Mouse (Mus musculus): Measurements from ENCODE around the gene Dnaaf2. TPM values are rescaled to one million over a fixed set of nuclear protein-coding genes. Genes with fewer than 3 reads are reported as not detected.

The Dnaaf2 gene
- total RNA-seq (2014; rRNA removed) (5.0 and 6.1 TPM in 2 replicates), polyA plus RNA-seq (2015; fragmentation: Nextera tagmentation; extraction: Ambion mirVana) (8.0 and 9.4 TPM in 2 replicates)

DNA sequence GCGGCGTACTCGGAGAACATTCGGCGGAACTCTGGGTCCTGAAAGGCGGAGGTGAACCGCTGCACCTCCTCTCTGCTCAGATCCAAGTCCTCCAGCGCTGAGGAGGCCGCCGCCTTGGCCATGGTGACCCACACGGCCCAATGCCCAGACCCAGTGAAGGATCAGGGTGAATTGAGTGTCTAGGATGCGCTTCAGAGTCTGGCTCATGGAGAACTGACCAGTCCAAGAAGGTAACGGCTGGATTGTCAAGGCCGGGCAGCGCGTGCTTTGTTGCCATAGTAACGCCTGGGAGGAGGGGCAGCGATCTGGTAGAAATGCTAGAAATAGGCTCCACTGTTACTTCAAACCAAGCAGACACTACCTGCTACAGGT is at the start of gene Dnaaf2:
Dnaaf2 (minus strand) TSS at position 266 of the 372 bp plus-strand sequence.
- peak; percentile 41; the same call in 1 of the 2 replicates for ATAC-seq (ENCODE audit: low FRiP score)
- peak; percentile 79 for DNase-seq (ENCODE audit: low spot score)
- no peaks in the 10 kb centered on the region for H3K9me3 ChIP-seq (ENCODE audit: low read length)
- WGBS = under 1% methylated on average over 18 of the region's 18 CpGs
- no peaks in the 10 kb centered on the region for H3K27me3 ChIP-seq (ENCODE audit: insufficient read depth, low read length)
- peak within 1 kb of the TSS; percentile 91 for H3K4me2 ChIP-seq (ENCODE audit: low read depth, low read length, poor library complexity, severe bottlenecking)
- peaks cover 3% of the 10 kb centered on the region; the same call in 1 of the 2 replicates for H3K4me1 ChIP-seq (ENCODE audit: insufficient read depth, low read length)
- H3K36me3 ChIP-seq (ENCODE audit: insufficient read depth, low read length) = no peaks in the 10 kb centered on the region; the same call in 1 of the 2 replicates
- H3K4me3 ChIP-seq (ENCODE audit: low read depth, low read length) = peak within 1 kb of the TSS; percentile 94
- peak within 1 kb of the TSS; percentile 86 for H3K9ac ChIP-seq (replicated peaks; ENCODE audit: low read length, poor library complexity, severe bottlenecking)
- peak within 1 kb of the TSS; percentile 94 for H3K27ac ChIP-seq (ENCODE audit: low read depth, low read length)
- TF ChIP-seq CTCF (IDR thresholded peaks at IDR 0.05) = no peak

DNA sequence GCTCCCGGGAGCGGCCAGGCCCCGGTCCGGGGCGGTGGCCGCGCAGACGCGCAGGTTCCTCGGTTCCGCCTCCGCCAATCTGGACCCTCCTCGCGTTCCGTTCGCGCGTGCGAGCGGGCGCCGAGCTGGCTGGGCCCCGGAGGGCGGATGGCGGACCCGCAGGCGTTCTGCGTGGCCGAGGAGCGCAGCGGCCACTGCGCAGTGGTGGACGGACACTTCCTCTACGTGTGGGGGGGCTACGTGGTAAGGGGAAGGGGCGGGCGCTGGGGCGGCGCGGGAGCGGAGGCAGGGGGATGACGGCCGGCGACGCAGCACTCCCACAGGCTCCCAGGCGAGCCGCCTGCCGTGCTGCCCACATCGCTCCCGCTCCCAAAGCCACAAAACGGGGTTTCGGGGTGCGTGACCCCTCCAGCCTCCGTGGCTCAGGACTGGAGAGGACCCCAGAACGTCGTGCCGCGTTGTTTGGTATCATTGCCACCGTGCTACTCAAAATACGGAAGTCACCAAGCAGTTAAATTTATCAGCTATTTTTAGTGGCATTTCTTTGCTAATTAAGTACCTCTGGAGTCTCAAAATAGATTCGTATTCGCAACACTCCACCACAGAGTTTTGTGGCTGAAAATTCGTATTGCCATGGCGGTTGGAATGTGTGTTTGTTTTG is 43.7 kb upstream of the Dnaaf2 start:
- peak; percentile 93 for ATAC-seq (ENCODE audit: low FRiP score)
- WGBS = under 1% methylated on average over 46 of the region's 64 CpGs
- peak overlapping the region; percentile 80 for H3K9ac ChIP-seq (replicated peaks; ENCODE audit: low read length, poor library complexity, severe bottlenecking)

DNA sequence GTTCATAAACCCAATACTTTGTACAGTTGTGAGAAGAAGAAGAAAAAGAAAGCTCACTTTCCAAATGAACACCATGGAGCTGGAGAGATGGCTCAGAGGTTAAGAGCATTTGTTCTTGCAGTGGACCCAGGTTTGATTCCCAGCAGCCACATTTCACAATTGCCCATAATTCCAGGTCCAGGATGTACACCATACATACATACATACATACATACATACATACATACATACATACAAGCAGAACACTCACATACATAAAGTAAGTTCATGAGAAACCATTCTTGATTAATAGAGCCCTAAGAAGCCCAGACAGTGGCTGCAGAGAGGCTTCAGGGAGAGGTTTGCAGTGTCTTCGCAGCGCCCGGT is 43.2 kb upstream of the Dnaaf2 start:
- DNase-seq (ENCODE audit: low spot score) (no peak), ATAC-seq (ENCODE audit: low FRiP score) (peak; percentile 42; the same call in 1 of the 2 replicates)

More for the DNA sequence above, 43.7 kb upstream of the Dnaaf2 start:
- H3K27ac ChIP-seq (ENCODE audit: low read depth, low read length) = peak overlapping the region; percentile 85
- H3K4me1 ChIP-seq (ENCODE audit: insufficient read depth, low read length) = no peaks in the 10 kb centered on the region
- H3K4me2 ChIP-seq (ENCODE audit: low read depth, low read length, poor library complexity, severe bottlenecking) = peak overlapping the region; percentile 66
- peak; percentile 81 for DNase-seq (ENCODE audit: low spot score)
- H3K4me3 ChIP-seq (ENCODE audit: low read depth, low read length) = peak overlapping the region; percentile 68
- H3K36me3 ChIP-seq (ENCODE audit: insufficient read depth, low read length) = no peaks in the 10 kb centered on the region
- TF ChIP-seq CTCF (IDR thresholded peaks at IDR 0.05) = no peak
- H3K9me3 ChIP-seq (ENCODE audit: low read length) = no peaks in the 10 kb centered on the region
- no peaks in the 10 kb centered on the region for H3K27me3 ChIP-seq (ENCODE audit: insufficient read depth, low read length)

DNA sequence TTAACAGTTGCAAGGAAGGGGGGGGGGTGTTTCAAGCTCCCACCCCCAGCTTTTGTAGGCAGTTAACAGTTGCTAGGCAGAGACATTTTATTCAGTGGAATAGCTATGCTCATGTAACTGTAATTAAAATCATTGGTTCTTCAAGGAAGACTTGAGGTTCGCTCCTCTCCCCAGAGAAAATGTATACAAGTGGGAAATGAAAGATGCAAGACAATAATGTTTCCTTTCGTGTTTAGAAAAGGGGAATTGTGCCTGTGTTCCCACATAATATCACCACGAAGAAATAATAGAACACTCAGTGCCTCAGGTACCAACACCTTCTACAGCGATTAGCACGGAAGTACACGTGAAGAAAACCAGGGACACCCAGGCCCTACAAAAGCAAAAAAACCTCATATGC is 42.6 kb upstream of the Dnaaf2 start, which contains the start of gene Klhdc1:
Klhdc1 (plus strand) TSS at position 301 of the 400 bp plus-strand sequence.
- ATAC-seq (ENCODE audit: low FRiP score) (no peak), DNase-seq (ENCODE audit: low spot score) (no peak)
- TF ChIP-seq CTCF (IDR thresholded peaks at IDR 0.05) = no peak
- H3K4me1 ChIP-seq (ENCODE audit: insufficient read depth, low read length) = no peaks in the 10 kb centered on the region
- no peaks in the 10 kb centered on the region for H3K36me3 ChIP-seq (ENCODE audit: insufficient read depth, low read length)
- WGBS = 62% methylated on average over 6 of the region's 6 CpGs
- H3K9me3 ChIP-seq (ENCODE audit: low read length) = no peaks in the 10 kb centered on the region
- H3K4me2 ChIP-seq (ENCODE audit: low read depth, low read length, poor library complexity, severe bottlenecking) = peak within 1 kb of the TSS; percentile 66
- no peaks in the 10 kb centered on the region for H3K27me3 ChIP-seq (ENCODE audit: insufficient read depth, low read length)
- H3K27ac ChIP-seq (ENCODE audit: low read depth, low read length) = peak within 1 kb of the TSS; percentile 85
- H3K9ac ChIP-seq (replicated peaks; ENCODE audit: low read length, poor library complexity, severe bottlenecking) = peak within 1 kb of the TSS; percentile 80
- peak within 1 kb of the TSS; percentile 68 for H3K4me3 ChIP-seq (ENCODE audit: low read depth, low read length)

More for the DNA sequence above, 43.2 kb upstream of the Dnaaf2 start:
- Histone ChIP-seq H3K4me3 (ENCODE audit: low read depth, low read length) (peak overlapping the region; percentile 68), H3K27ac (ENCODE audit: low read depth, low read length) (peak overlapping the region; percentile 85), H3K9ac (replicated peaks; ENCODE audit: low read length, poor library complexity, severe bottlenecking) (peak overlapping the region; percentile 80), H3K4me2 (ENCODE audit: low read depth, low read length, poor library complexity, severe bottlenecking) (peak overlapping the region; percentile 66), H3K4me1 (ENCODE audit: insufficient read depth, low read length) (no peaks in the 10 kb centered on the region), H3K9me3 (ENCODE audit: low read length) (no peaks in the 10 kb centered on the region), H3K36me3 (ENCODE audit: insufficient read depth, low read length) (no peaks in the 10 kb centered on the region), H3K27me3 (ENCODE audit: insufficient read depth, low read length) (no peaks in the 10 kb centered on the region)
- no peak for TF ChIP-seq CTCF (IDR thresholded peaks at IDR 0.05)
- 0% methylated on average over 3 of the region's 3 CpGs for WGBS

DNA sequence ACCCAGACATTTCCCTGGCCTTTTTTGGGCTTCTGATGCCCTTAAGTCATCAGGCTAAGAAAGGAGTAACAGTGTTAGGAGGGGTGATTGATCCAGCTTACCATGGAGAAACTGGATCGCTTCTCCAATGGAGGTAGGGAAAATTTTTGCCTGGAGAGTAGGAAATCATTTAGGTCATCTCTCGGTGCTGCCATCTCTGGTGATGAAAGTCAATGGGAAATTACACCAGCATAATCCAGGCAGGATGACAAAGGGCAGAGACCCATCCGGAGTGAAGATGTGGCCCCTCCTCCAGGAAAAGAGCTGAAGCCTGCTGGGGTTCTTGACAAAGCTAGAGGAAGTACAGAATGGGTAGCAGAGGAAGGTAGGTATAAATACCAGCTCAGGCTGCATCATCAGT is 40.1 kb upstream of the Dnaaf2 start:
- ATAC-seq (ENCODE audit: low FRiP score) = no peak
- no peaks in the 10 kb centered on the region for H3K36me3 ChIP-seq (ENCODE audit: insufficient read depth, low read length)

DNA sequence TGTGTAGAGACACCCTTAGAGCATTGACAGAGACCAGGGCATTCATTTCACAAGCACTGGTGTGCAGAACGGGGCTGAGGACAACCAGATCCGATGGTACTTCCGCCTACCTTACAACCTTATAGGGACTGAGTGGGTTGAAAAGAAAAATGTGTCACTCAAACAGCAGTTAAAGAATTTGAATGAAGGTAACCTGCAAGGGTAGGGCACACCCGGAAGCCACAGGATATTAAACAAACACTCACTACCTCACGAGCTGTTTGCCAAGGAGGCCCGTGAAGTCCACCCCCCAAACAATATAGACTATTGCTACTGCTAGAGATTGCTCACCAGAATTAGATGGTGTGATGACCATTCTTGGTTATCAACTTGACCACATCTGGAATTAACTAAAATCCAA is 37.6 kb upstream of the Dnaaf2 start:
- no peaks in the 10 kb centered on the region for H3K4me1 ChIP-seq (ENCODE audit: insufficient read depth, low read length)
- ATAC-seq (ENCODE audit: low FRiP score) = no peak
- WGBS = 94% methylated on average over 6 of the region's 6 CpGs

More for the DNA sequence above, 40.1 kb upstream of the Dnaaf2 start:
- peak; percentile 34 for TF ChIP-seq CTCF (IDR thresholded peaks at IDR 0.05)
- Histone ChIP-seq H3K9ac (replicated peaks; ENCODE audit: low read length, poor library complexity, severe bottlenecking) (no peak overlapping the region), H3K4me3 (ENCODE audit: low read depth, low read length) (no peak overlapping the region), H3K9me3 (ENCODE audit: low read length) (no peaks in the 10 kb centered on the region), H3K4me2 (ENCODE audit: low read depth, low read length, poor library complexity, severe bottlenecking) (no peak overlapping the region), H3K27ac (ENCODE audit: low read depth, low read length) (no peak overlapping the region), H3K27me3 (ENCODE audit: insufficient read depth, low read length) (no peaks in the 10 kb centered on the region), H3K4me1 (ENCODE audit: insufficient read depth, low read length) (no peaks in the 10 kb centered on the region)
- 35% methylated on average over 3 of the region's 3 CpGs for WGBS
- DNase-seq (ENCODE audit: low spot score) = no peak

More for the DNA sequence above, 37.6 kb upstream of the Dnaaf2 start:
- no peak overlapping the region for H3K9ac ChIP-seq (replicated peaks; ENCODE audit: low read length, poor library complexity, severe bottlenecking)
- no peaks in the 10 kb centered on the region for H3K9me3 ChIP-seq (ENCODE audit: low read length)
- DNase-seq (ENCODE audit: low spot score) = no peak
- H3K27me3 ChIP-seq (ENCODE audit: insufficient read depth, low read length) = no peaks in the 10 kb centered on the region
- H3K27ac ChIP-seq (ENCODE audit: low read depth, low read length) = no peak overlapping the region
- H3K4me2 ChIP-seq (ENCODE audit: low read depth, low read length, poor library complexity, severe bottlenecking) = no peak overlapping the region
- H3K36me3 ChIP-seq (ENCODE audit: insufficient read depth, low read length) = no peaks in the 10 kb centered on the region
- no peak for TF ChIP-seq CTCF (IDR thresholded peaks at IDR 0.05)
- no peak overlapping the region for H3K4me3 ChIP-seq (ENCODE audit: low read depth, low read length)

Data from midbrain, postnatal 0 days (tissue).